Mouse (Mus musculus) bone marrow, adult 2 months (tissue): ENCODE measurements at regions not wholly inside any gene's neighbourhood (a gene's known extent, or its start where the extent isn't known, plus 50 kb on each side); places are given as distances from the start of the nearest gene placed in this dataset.

ENCODE experiments used
- CTCF ChIP-seq: fragments of 200-500 bp; IDR thresholded peaks from 2 replicates; pipeline ENCODE4 v1.5.1; 2011; ENCODE audit warnings: low read length, control low read depth; ENCODE audit not compliant: control insufficient read depth, insufficient read depth
- POLR2A ChIP-seq: fragments of 200-500 bp; IDR thresholded peaks from 2 replicates; pipeline ENCODE4 v1.6.1; 2011; ENCODE audit warnings: low read depth, mild to moderate bottlenecking, control low read depth, low read length, borderline replicate concordance; ENCODE audit not compliant: control insufficient read depth

GRCm38 (mm10) chr9:120877101-120877500 is 51.9 kb upstream of the Ctnnb1 start:
- TF ChIP-seq CTCF (no peak), POLR2A (no peak)
